Mouse (Mus musculus) WW6 (cell line): ENCODE measurements around the gene Chrna1.

ENCODE experiments used
- DNase-seq: peaks from one replicate; pipeline ENCODE4 v3.0.0-alpha.2; 2013; ENCODE audit warnings: low read depth, low spot score

Gene Chrna1

DNA sequence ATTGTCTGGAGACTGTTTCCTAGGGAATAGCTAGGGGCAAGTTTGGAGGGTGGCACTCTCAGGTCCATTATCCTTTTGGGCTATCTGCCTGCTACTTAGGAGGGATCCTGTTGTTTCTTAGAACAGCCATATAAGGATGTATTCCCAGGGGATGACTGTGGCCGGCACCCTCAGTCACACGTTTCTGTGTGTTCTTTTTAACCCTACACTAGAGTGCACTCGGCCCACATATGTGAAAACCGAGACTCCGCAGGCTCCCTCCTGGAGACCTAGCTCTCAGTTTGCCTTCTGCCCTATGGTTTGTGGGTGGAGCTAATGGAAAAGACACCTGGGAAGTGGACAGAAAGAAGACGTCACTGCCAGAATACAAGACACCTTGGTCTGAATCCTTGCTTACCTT lies 11.1 kb upstream of the Chrna1 start:
- no peak for DNase-seq

DNA sequence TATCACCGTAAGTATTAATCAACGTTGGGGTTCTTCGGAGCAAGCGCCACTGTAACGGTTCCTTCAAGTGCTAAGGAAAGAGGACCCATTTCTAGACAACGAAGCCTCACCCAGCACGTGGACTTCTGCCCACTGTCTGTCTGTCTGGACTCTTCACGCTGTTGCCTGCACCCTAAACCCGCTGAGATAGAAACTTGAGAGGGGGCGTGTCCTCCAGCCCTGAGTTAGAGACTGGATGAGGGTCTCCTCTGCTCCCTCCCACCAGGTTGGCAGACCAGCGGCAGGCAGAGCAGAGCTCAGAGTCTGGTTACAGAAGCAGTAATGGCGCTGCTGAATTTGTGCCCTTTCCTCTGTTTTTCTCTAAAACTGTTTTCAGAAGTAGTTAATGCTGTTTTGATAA lies 10.0 kb upstream of the Chrna1 start:
- no peak for DNase-seq

DNA sequence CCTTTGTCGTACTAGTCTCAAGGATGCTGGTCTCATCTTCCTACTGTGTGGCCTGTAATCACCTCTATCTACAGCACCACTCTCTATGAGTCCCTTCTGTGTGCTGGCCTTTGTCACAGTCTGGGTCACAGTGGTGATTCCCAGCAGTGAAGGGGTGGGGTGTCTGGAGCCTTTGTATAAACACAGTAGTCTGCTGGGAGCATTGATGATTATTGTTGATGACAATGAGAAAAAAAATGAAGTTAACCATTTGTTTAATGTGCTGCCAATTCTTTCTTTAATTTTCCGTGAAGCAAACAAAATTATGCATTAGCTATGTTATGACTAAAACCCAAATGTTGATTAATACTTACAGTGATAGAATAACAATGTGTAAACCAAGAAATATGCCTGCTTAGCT lies 8.8 kb upstream of the Chrna1 start:
- DNase-seq: no peak

DNA sequence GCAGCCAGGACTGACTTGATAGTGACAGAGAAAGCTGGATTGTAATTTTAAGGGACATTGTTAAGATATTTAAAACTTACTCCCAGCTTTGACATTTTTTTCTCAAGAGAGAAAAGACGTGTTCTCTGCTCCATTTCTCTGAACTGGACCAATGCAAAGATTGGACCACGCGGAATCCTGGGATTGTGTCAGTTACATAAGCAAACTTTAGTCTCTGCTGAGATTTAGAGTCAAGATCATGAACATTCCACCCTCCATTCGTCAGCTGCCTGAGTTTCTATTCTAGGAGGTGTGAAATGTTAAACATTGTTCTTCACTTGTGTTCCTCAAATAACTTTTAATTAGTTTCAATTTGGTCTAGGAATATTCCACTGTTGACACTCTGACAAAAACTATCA lies 7.0 kb upstream of the Chrna1 start:
- no peak for DNase-seq

DNA sequence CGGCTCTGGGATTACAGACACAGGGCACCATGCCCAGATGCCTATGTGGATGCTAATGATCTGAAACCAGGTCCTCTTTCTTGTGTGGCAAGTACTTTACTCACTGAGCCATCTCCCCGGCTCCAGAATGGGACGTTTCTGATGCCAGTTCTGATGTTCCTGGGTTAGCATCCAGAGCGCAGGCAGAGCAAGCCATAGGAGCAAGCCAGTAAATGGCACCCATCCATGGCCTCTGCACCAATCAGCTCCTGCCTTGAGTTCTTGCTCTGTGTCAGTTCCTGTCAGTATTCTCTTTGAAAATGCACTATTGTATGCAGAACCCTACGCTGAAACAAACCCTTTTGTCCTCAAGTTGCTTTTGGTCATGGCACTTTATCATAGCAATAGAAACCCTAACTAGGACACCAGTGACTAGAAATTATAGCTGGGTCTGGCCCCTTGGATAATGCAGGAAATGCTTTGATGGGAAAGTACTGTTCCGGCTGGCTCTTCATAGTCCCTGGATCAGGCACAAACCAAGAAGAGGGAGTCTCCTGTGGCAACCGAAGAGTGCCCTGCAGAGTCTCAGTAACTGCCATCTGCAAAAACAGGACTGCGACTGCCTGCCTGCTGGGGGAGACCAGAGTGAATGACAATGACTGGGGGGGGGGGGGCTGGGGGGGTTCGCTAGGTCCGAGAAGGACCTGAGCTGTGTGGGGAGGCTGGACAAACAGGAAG lies 6.4 kb upstream of the Chrna1 start:
- no peak for DNase-seq

DNA sequence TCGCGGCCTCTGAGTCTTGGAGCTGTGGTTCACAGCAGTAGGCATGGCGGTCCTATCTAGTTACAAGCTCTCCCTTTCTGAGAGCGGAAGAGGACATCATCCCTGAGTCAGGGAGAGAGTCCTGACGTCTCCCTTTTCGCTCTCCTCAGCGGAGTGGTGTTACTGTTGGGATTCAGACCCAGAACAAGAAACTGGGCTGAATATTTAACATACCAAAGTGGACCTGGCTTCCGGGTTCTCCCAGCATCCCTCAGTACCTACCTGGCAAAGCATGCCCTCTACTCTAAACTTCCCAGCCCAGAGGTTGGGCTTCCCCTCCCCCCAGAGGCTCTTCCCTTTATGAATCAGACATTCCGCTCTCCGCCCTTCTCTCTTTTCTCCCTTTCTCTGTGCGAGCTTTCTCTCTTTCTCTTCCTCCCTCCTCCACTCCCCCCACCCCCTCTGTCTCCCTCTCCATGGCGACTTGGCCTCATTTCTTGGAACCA lies 5.3 kb upstream of the Chrna1 start:
- no peak for DNase-seq

DNA sequence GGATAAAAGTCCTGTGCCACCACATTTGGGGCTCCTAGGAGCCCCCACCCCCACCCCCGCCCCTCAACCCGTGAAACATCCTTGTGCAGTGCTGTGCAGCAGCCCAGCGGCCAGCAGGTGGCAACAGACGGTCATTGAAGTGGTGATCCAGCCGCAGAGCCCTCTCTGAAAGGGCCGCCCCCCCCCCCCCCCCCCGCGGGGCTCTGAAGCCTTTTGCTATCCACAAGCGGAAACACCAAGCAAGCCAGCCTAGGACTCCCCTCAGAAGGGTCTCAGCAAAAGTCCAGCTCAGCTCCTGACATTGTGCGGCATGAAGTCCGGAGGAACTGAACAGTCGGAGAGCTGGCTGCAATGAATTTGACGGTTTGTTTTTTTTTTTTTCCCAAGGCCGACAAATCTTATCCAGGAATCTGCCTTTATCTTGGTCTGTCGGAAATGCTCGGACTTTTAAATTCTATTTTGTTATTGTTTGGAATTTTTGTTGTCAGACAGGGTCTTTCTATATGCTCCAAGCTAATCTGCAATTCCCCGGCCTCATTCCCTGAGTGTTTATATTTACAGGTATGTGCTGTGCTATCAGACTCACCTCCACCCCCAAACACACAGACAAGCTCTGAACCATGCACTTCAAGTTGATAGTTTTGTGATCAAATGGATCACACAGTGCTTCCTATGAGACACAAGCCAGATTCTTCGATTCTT lies 4.7 kb upstream of the Chrna1 start:
- no peak for DNase-seq

DNA sequence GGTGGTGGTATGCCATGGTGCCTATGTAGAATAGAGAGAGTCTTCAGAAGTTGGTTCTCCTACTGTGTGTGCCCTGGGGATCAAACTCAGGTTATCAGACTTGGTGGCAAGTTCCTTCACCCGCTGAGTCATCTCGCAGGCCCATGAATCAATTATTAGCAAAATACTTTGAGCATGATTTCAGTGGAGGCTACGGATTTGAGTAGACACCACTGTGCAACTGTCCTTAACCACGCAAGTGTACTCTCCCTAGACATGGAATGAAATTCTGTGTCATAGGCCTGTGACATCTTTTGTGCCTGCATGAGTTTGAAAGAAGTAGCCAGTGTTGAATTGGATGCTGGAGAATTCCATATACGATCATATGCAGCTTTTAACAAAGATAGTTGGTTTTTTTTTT lies 582 bp upstream of the Chrna1 start:
- no peak for DNase-seq

DNA sequence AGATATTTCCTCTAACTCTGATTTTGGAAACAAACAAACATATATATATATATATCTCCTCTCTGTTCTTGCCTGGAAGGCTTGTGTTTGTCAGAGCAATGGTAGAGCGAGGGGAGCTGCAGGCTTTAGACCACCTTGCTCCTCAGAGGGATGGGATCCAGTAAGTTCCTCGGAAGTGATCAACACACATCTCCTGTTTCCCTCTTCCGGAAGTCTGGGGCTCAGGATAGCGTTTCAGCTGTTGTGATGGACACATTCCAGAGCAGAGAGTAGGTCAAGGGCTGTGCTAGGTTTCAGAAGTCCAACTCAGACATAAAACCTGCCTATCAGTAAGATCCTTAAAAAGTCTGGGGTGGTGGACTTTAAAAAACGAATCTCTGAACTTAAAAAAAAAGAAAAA lies 970 bp downstream of the Chrna1 start:
- no peak for DNase-seq

DNA sequence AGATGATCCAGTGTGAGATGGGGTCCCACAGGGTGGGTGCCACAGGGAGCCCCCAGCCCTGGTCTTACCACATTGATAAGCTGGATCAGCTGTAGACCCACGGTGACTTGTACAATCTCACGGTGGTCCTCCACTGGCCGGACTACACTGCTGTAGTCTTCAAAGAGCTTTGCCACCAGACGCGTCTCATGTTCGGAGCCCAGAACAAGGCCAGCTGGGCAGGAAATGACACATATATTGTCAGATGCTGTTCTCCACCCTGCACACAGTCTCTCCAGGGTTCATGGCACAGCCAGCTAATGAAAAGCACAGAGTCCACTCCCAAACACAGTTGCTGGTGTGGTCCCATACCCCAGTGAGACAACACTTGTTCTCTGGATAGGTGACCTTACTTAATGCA lies 5.7 kb downstream of the Chrna1 start:
- DNase-seq: no peak

DNA sequence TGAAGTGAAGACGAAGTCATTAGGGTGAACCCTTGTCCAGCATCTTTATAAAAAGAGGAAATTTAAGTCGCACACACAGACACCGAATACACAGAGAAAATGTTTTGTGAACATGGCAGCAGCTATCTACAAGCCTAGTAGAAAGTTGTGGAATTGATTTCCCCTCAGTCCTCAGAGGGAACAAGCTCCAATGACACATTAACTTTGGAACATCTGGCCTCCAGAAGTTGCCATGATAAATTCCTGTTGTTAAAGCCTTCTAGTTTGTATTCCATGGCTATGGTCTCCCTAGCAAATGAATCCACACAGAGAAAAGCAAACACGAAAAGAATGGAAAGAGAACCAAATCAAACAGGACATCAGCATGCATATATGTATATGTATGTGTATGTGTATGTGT lies 6.6 kb downstream of the Chrna1 start:
- DNase-seq: no peak

DNA sequence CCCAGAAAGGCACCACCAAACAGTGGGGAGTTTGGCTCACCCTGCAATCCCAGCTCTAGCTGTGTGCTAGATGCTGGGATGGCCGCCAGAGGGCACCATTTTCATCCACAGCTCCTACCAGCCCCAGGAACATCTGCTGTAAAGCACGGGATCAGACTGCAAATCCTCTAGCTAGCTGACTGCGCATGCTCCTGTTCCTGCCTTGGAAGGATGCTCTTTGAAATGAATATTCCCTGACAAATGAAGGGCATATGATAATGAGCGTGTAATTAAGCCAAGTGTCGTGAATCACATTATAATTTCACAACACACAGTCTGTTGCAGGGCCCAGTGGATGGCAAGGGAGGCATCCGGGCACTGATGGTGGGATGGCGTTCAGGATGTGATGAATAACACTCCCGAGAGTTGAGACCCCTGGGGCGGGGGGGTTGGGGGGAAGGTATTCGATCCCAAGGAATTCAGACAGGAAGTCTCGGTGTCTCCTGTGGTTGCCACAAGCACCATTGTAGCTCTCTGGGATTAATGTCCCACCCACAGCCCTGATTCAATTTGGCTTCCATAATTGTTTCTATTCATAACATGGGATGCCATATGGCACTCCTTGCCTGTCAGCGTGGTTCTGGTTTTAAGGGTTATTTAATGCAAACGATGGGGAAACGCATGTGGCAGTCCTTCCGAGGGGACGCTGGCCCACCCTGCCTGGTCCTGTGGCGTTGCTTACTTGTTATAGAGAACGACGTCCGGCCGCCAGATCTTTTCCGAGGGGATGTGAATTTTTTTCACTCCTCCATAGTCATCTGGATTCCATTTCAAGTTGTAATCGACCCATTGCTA lies 7.4 kb downstream of the Chrna1 start:
- peak; percentile 71 for DNase-seq

DNA sequence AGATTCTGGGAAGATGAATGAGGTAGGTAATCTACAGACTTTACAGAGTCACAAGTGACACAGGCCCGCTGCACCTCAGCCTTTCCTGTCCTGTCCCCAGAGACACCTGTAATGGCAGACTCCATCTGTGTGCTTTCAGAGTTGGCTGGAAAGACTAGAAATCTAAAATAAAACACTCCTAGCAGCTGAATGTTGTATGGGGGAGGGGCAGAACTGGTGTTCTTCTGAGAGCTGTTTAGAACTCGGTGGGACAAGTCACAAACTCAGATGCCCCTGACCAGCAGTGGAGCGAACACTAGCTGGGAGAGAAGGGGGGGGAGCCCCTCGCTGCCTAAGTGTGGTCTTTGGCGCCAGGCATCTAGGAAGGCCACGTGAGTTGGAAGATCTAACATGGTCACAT lies 8.2 kb downstream of the Chrna1 start:
- no peak for DNase-seq

DNA sequence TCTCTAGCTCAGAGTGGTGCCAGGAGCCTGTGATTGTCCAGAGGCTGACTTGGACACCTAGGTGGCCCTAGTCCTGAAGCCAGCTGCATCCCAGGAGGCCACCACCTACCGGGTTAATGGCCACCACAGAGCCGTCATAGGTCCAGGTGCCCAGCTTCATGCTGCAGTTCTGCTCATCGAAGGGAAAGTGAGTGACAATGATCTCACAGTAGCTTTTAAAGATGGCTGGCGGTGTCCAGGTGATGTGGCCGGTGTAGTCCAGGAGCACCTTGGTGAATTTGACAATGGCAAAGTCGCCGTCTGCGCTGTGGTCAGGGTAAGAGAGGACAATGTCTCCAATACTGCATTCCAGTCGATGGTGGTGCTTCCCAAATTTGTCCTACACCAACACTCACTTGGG lies 8.8 kb downstream of the Chrna1 start:
- DNase-seq: no peak

DNA sequence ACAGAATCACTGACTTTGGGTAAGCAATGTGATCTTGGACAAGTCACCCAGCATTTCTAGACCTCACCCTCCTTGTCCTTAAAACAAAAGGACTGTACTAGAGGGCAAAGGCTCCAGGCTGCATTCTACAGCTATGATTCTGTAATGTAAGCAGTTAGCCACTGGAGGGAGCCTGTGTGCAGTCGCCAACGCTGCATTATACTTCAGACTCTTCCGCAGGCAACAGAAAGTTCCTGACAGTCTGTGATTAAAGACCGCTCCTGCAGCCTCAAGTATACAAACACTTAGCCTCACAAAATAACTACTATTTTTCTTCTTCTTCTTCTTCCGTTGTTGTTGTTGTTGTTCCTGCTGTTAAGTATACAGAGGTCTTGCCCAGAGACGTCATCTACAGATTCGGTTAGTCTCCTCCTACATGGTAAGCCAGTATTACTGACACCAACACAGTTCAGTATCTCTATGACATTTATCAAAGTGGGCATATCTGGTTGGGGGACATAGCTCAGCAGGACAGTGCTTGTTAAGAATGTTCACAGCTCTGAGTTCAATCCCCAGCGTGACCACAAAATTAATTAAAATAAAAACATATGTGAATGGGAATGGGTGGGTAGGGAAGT lies 13.0 kb downstream of the Chrna1 start:
- no peak for DNase-seq

DNA sequence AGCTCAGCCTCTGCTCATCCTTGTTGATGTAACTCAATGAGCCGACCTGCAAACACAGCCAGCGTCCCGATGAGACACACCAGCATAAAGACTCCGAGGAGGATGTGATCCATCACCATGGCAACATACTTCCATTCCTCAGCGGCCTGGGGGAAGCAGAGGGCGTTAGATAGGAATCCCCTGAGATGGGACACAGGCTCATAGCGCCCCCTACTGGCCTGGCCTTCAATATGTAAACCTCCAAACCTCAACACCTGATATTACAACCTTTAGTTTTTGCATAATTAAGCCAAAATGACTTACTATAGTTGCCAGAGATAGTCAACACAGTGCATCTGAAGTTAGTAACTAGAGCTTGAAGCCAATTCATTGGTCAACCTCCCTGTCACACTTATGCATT lies 14.0 kb downstream of the Chrna1 start:
- DNase-seq: peak; percentile 59

DNA sequence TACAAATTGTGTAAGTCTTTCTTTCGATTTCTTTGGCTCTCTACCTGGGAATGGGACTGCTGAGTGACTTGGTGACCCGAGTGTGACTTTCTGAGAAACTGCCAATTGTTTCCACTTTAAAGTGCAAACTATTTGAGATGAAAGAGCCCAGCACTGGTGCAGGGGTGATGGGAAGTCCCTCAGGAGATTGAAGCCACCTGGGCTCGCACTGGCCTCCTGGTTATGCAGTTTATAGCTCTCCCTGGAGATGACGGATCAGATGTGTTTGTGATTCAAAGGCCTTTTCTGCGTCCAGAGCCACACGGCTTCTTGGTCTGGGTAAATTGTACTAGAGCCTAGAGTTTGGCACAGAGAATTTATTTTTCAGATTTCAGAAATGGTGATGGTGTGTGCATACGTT lies 16.4 kb downstream of the Chrna1 start:
- DNase-seq: no peak

DNA sequence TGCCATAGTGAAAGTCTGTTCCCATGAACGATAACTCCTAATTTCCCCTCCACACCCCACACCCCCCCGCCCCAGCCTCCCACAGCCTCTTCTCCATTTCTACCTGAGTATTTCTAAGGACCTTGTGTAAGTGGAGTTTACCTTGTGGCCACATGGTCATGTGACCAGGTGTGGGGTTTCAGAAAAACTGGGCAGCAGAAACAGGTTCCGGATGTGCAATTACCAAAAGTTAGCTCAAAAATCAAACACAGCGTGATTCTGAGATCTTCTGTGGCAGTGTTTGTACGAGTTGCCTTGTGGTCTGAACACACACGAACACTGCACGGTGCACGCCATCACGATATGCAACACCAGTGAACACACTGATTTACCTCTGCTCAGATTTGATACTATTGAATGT lies 17.5 kb downstream of the Chrna1 start:
- DNase-seq: no peak

DNA sequence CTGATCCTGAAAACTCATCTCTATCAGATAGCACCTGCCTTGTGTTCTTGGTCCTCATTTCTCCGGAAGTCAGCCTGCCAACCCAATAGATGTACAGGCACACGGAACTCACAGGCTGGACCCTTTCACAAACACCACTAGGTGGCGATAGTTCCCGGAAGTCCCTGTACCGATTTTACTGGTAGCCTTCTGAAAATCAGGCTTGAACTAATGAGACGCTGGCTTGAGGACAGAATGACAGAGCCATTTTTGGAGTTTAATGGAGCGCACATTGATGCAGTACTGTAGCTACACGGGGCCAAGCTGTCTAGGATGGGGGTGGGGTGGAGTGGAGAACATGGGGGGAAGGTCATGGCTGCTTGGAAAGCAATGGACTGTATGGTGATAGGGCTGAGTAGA lies 18.5 kb downstream of the Chrna1 start:
- DNase-seq: peak; percentile 67

DNA sequence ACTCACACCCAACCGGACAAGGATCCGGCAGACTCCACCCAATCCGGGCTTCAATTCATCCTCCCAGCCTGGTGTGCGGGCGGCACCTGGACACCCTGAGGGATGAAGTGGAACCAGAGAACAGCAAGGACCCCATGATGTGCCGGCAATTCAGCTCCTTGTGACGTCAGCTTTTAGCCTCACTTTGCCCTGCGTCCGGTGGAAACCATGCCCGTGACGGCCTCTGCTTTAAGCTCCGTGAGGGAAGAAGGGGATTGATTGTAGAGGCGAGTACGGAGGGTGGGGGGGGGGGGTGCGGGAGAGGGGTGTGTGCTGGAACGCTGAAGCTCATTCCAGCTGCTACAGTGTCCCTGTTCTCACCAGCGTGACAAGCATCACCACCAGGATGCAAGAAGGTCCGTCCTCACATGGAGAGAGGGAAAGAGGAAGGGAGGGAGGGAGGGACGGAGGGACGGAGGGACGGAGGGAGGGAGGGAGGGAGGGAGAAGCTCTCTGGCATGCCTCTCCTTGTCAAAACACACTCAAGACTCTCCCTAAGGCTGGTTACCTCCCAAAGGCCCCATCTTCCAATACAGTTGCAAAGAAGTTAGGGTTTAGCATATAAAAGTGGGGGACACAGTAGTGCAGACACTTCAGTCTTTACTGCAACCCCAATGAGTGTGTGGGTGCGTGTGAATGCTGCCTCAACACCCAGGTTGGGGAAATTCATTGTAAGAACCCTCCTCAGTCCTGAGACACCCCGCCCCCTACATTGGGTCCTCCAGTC lies 19.1 kb downstream of the Chrna1 start:
- no peak for DNase-seq

DNA sequence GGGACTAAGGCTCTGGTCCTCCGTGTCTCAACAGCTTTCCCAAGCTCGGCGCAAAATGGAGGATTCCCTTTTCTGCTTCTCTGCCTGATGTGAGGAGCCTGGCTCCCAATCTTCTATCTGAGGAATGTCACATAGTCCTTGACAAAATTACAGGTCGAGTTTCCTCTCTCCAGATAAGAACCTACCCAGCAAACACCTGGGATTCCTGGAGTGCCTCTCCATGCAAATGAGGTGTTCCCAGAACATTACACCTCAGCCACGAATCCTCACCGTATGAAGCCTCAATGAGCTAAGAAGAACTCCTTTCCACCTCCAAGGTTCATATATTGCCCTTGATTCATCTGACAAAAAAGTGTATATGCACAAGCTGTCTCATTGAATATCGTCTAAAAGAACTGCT lies 19.7 kb downstream of the Chrna1 start:
- DNase-seq: no peak
